Mouse (Mus musculus) CH12.LX (cell line): ENCODE results near the gene Map3k14. TPM values are rescaled to one million over a fixed set of nuclear protein-coding genes. Genes with fewer than 3 reads are reported as not detected.

Experiments
- DNase-seq: peaks from one replicate; pipeline ENCODE4 v3.0.0-alpha.2; 2013; ENCODE audit errors: extremely low read depth
- H3K27ac ChIP-seq: 2 replicates; pipeline ENCODE4 v1.5.1; 2012; ENCODE audit warnings: low read depth, mild to moderate bottlenecking, control low read depth, moderate library complexity; ENCODE audit not compliant: insufficient read depth
- H3K27me3 ChIP-seq: replicated peaks from 2 replicates; pipeline ENCODE3; 2012; ENCODE audit warnings: inconsistent platforms
- H3K36me3 ChIP-seq, 2 experiments: replicated peaks in 1 of 2; 2 replicates each; pipeline versions ENCODE3 to v1.6.1; 2012; ENCODE audit warnings: inconsistent platforms in 1 of 2, low read length in 1 of 2, mild to moderate bottlenecking in 1 of 2, mixed read lengths in 1 of 2, moderate library complexity in 1 of 2; ENCODE audit not compliant: control insufficient read depth in 1 of 2, insufficient read depth in 1 of 2
- H3K4me1 ChIP-seq, 2 experiments: 2 replicates each; pipeline ENCODE4 v1.6.1; 2012; ENCODE audit warnings: inconsistent platforms in 1 of 2, moderate library complexity in 1 of 2; ENCODE audit not compliant: insufficient read depth in 2 of 2, control insufficient read depth in 1 of 2
- H3K4me2 ChIP-seq: 2 replicates; pipeline ENCODE4 v1.6.1; 2012; ENCODE audit warnings: low read depth, mild to moderate bottlenecking, control low read depth; ENCODE audit not compliant: poor library complexity, insufficient read depth, severe bottlenecking
- H3K4me3 ChIP-seq, 3 experiments: fragments of 150-350 bp in 1 of 3; sonication (generic) in 1 of 3; replicated peaks in 1 of 3; 2 replicates each; pipeline versions ENCODE3 to v1.5.1; 2011 to 2012; ENCODE audit warnings: low read depth in 2 of 3, low read length in 2 of 3, mild to moderate bottlenecking in 2 of 3, moderate library complexity in 2 of 3, control low read depth in 1 of 3, improper control_type of control experiment in 1 of 3, inconsistent platforms in 1 of 3, mixed read lengths in 1 of 3; ENCODE audit not compliant: poor library complexity in 1 of 3
- H3K79me2 ChIP-seq: replicated peaks from 2 replicates; pipeline ENCODE4 v1.6.1; 2012; ENCODE audit warnings: mild to moderate bottlenecking, moderate library complexity; ENCODE audit not compliant: control insufficient read depth, poor library complexity, insufficient read depth, severe bottlenecking; ENCODE audit errors: extremely low read depth
- H3K9ac ChIP-seq: 2 replicates; pipeline ENCODE4 v1.6.1; 2012; ENCODE audit warnings: low read depth, mild to moderate bottlenecking, control low read depth, moderate library complexity; ENCODE audit not compliant: insufficient read depth
- H3K9me3 ChIP-seq: replicated peaks from 2 replicates; pipeline ENCODE3; 2012; ENCODE audit warnings: low read length, inconsistent platforms, mixed read lengths
- BHLHE40 ChIP-seq: IDR thresholded peaks from 2 replicates; pipeline ENCODE4 v1.6.1; 2011; ENCODE audit warnings: mild to moderate bottlenecking, low read depth, low read length, improper control_type of control experiment
- CHD1 ChIP-seq: IDR thresholded peaks from 2 replicates; pipeline ENCODE4 v1.6.1; 2012; ENCODE audit warnings: low read depth, low read length, improper control_type of control experiment, inconsistent platforms
- CTCF ChIP-seq, 2 experiments: IDR thresholded peaks in 1 of 2; conservative IDR thresholded peaks in 1 of 2; 2 replicates each; pipeline ENCODE4 v1.5.1; 2011 to 2012; ENCODE audit warnings: low read depth in 2 of 2, low read length in 2 of 2, improper control_type of control experiment in 1 of 2, inconsistent platforms in 1 of 2, mild to moderate bottlenecking in 1 of 2, moderate library complexity in 1 of 2
- ELF1 ChIP-seq: IDR thresholded peaks from 2 replicates; pipeline ENCODE4 v1.6.1; 2014; ENCODE audit warnings: low read depth, mild to moderate bottlenecking, inconsistent platforms, low read length, improper control_type of control experiment
- EP300 ChIP-seq: IDR thresholded peaks from 2 replicates; pipeline ENCODE4 v1.6.1; 2011; ENCODE audit warnings: low read length, improper control_type of control experiment
- ETS1 ChIP-seq: conservative IDR thresholded peaks from 2 replicates; pipeline ENCODE4 v1.6.1; 2012; ENCODE audit warnings: low read depth, mild to moderate bottlenecking, inconsistent platforms, low read length, improper control_type of control experiment, moderate library complexity
- IRF4 ChIP-seq: IDR thresholded peaks from 2 replicates; pipeline ENCODE4 v1.6.1; 2014; ENCODE audit warnings: low read depth, mild to moderate bottlenecking, inconsistent platforms, low read length, improper control_type of control experiment
- JUN ChIP-seq: IDR thresholded peaks from 2 replicates; pipeline ENCODE4 v1.6.1; 2011; ENCODE audit warnings: low read depth, mild to moderate bottlenecking, low read length, improper control_type of control experiment, moderate library complexity; ENCODE audit not compliant: insufficient read depth
- JUND ChIP-seq: conservative IDR thresholded peaks from 2 replicates; pipeline ENCODE4 v1.6.1; 2011; ENCODE audit warnings: low read depth, low read length, improper control_type of control experiment
- MAX ChIP-seq: IDR thresholded peaks from 2 replicates; pipeline ENCODE4 v1.6.1; 2011; ENCODE audit warnings: low read length, improper control_type of control experiment
- MAZ ChIP-seq: IDR thresholded peaks from 2 replicates; pipeline ENCODE4 v1.6.1; 2012; ENCODE audit warnings: low read depth, mild to moderate bottlenecking, inconsistent platforms, low read length, improper control_type of control experiment, moderate library complexity
- MEF2A ChIP-seq: IDR thresholded peaks from 2 replicates; pipeline ENCODE4 v1.6.1; 2014; ENCODE audit warnings: low read depth, mild to moderate bottlenecking, inconsistent platforms, low read length, improper control_type of control experiment, borderline replicate concordance
- MYC ChIP-seq: IDR thresholded peaks from 2 replicates; pipeline ENCODE4 v1.6.1; 2011; ENCODE audit warnings: low read depth, mild to moderate bottlenecking, improper control_type of control experiment, low read length
- NRF1 ChIP-seq: IDR thresholded peaks from 2 replicates; pipeline ENCODE4 v1.6.1; 2014; ENCODE audit warnings: low read depth, mild to moderate bottlenecking, inconsistent platforms, low read length, improper control_type of control experiment, moderate library complexity
- POLR2A ChIP-seq: IDR thresholded peaks from 2 replicates; pipeline ENCODE4 v1.6.1; 2011; ENCODE audit warnings: low read depth, mild to moderate bottlenecking, improper control_type of control experiment, low read length
- RAD21 ChIP-seq: IDR thresholded peaks from 2 replicates; pipeline ENCODE4 v1.6.1; 2011; ENCODE audit warnings: low read depth, mild to moderate bottlenecking, low read length, improper control_type of control experiment, moderate library complexity
- RCOR1 ChIP-seq: conservative IDR thresholded peaks from 2 replicates; pipeline ENCODE4 v1.6.1; 2012; ENCODE audit warnings: low read depth, mild to moderate bottlenecking, inconsistent platforms, low read length, improper control_type of control experiment
- SIN3A ChIP-seq: IDR thresholded peaks from 2 replicates; pipeline ENCODE4 v1.6.1; 2012; ENCODE audit warnings: low read length, improper control_type of control experiment, inconsistent platforms
- SMC3 ChIP-seq: IDR thresholded peaks from 2 replicates; pipeline ENCODE4 v1.6.1; 2011; ENCODE audit warnings: low read depth, low read length, improper control_type of control experiment
- TBP ChIP-seq: conservative IDR thresholded peaks from 2 replicates; pipeline ENCODE4 v1.6.1; 2011; ENCODE audit warnings: low read depth, low read length, improper control_type of control experiment
- TCF12 ChIP-seq: IDR thresholded peaks from 2 replicates; pipeline ENCODE4 v1.6.1; 2014; ENCODE audit warnings: low read depth, mild to moderate bottlenecking, inconsistent platforms, low read length, improper control_type of control experiment
- UBTF ChIP-seq: IDR thresholded peaks from 2 replicates; pipeline ENCODE4 v1.6.1; 2012; ENCODE audit warnings: low read depth, mild to moderate bottlenecking, inconsistent platforms, low read length, improper control_type of control experiment, moderate library complexity
- USF1 ChIP-seq: IDR thresholded peaks from 2 replicates; pipeline ENCODE4 v1.6.1; 2014; ENCODE audit warnings: low read depth, mild to moderate bottlenecking, inconsistent platforms, low read length, improper control_type of control experiment
- USF2 ChIP-seq: conservative IDR thresholded peaks from 2 replicates; pipeline ENCODE4 v1.6.1; 2011; ENCODE audit warnings: low read depth, low read length, improper control_type of control experiment
- ZKSCAN1 ChIP-seq: IDR thresholded peaks from 2 replicates; pipeline ENCODE4 v1.6.1; 2012; ENCODE audit warnings: low read depth, inconsistent platforms, low read length, improper control_type of control experiment, borderline replicate concordance
- ZNF384 ChIP-seq: IDR thresholded peaks from 2 replicates; pipeline ENCODE4 v1.6.1; 2012; ENCODE audit warnings: low read depth, low read length, improper control_type of control experiment, inconsistent platforms
- dilution Hi-C: fragments of 300-500 bp; cut with MboI; formaldehyde crosslinking; loops from 2 replicates; pipeline ENCODE4 v1.14.3; 2020; ENCODE audit warnings: low sequenced_read_pairs; ENCODE audit not compliant: extremely low pct_unique_long_range_greater_than_20kb, extremely low pct_ligation_motif_present
- in situ Hi-C: fragments of 300-500 bp; cut with MboI; formaldehyde crosslinking; loops from 3 replicates; pipeline ENCODE4 v1.14.3; 2019; ENCODE audit warnings: low sequenced_read_pairs, low pct_ligation_motif_present, low pct_unique_long_range_greater_than_20kb, mixed read lengths
- polyA plus RNA-seq: library from polyadenylated mRNA; unstranded; fragments of >175 nt; gene quantifications from 2 replicates; pipeline ENCODE4 v1.2.1, GENCODE M21; 2012; ENCODE audit warnings: low read depth; ENCODE audit not compliant: insufficient read length
- total RNA-seq, 2 experiments: library from RNA; depleted of rRNA; stranded (reverse); fragments of 300-350 nt in 1 of 2; fragments of >200 nt in 1 of 2; gene quantifications; 2 replicates each; pipeline ENCODE4 v1.2.3; 2012 to 2014

Gene Map3k14
- total and polyA plus RNA-seq, 3 experiments, result 4.5 to 11.2 (median 9.9) TPM

DNA sequence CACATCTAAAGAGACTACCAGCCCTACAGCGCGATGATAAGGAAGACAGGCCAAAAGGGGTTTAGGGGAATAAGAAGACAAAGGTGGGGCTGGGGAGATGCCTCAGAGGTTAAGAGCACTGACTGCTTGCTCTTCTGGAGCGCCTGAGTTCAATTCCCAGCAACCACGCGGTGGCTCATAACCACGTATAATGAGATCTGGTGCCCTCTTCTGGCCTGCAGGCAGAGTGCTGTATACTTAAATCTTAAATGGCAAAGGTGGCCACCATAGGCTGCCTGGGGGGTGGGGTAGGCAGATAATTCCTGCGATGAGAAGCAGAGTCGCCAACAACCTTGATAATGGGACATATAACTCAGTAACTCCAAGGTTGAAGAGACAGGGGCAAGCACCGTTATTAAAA is 29.5 kb downstream of the Map3k14 start:
- DNase-seq, result peak; percentile 41
- H3K9me3 ChIP-seq, result peaks cover 12% of the 10 kb centered on the region
- no peak overlapping the region for H3K4me2 ChIP-seq
- no peak overlapping the region for H3K4me3 ChIP-seq
- H3K36me3 ChIP-seq, result peaks cover 56 to 90% of the 10 kb centered on the region in 2 experiments
- in situ Hi-C loops, result loop anchor here (5.0 kb wide), 2 partner anchors 35 to 80 kb away; no protein-coding TSS in a partner anchor
- peak overlapping the region; percentile 66; the same call in 1 of the 2 replicates for H3K27ac ChIP-seq
- H3K9ac ChIP-seq, result no peak overlapping the region
- H3K79me2 ChIP-seq, result no peaks in the 10 kb centered on the region
- dilution Hi-C loops, result no loop called here
- H3K4me1 ChIP-seq, result peaks cover 25 to 76% of the 10 kb centered on the region in 2 experiments
- TF ChIP-seq CTCF (conservative IDR thresholded peaks at IDR 0.05 in 1 of 2, IDR thresholded peaks at IDR 0.05 in 1 of 2; ENCODE audit: low read depth in 2 of 2, low read length in 2 of 2) (peak; percentile 23 to 49; a peak in 3 of 4 replicates), SMC3 (peak; percentile 24), RAD21 (peak; percentile 9), MYC (no peak)
- no peaks in the 10 kb centered on the region for H3K27me3 ChIP-seq

DNA sequence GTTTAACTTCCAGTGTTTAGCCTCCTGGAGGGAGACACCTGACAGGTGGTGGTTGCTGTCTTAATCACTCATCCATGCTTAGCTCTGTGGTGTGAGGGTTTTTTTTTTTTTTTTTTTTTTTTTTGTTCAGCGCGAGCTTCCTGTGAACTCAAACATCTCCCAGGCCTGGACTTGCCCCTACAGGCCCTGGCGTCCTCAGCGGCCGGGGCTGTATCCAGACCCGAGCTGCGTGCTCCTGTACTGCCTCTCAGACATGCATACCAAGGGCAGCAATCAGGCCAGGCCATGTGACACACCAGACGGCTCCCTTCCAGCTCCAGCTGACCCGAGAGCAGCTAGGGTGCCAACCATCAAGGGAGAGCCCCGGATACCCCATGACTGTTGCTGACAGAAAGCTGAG is 30.4 kb downstream of the Map3k14 start:
- Histone ChIP-seq H3K4me3 (no peak overlapping the region), H3K4me1 (peaks cover 22 to 81% of the 10 kb centered on the region in 2 experiments), H3K27ac (peak overlapping the region; percentile 66), H3K9me3 (peaks cover 12% of the 10 kb centered on the region), H3K36me3 (peaks cover 51 to 90% of the 10 kb centered on the region in 2 experiments), H3K27me3 (no peaks in the 10 kb centered on the region), H3K4me2 (peak overlapping the region; percentile 13; the same call in 1 of the 2 replicates), H3K79me2 (no peaks in the 10 kb centered on the region), H3K9ac (no peak overlapping the region)
- dilution Hi-C loops, result no loop called here
- in situ Hi-C loops, result loop anchor here (5.0 kb wide), 2 partner anchors 35 to 80 kb away; no protein-coding TSS in a partner anchor
- TF ChIP-seq MEF2A, result peak; percentile 79; the same call in 1 of the 2 replicates
- TF ChIP-seq POLR2A, result no peak; the same call in 1 of the 2 replicates
- no peak; the same call in 1 of the 2 replicates for TF ChIP-seq RCOR1
- TF ChIP-seq TCF12, result peak; percentile 96
- peak; percentile 79 for TF ChIP-seq EP300
- peak; percentile 81 for TF ChIP-seq IRF4
- peak; percentile 10; the same call in 1 of the 2 replicates for TF ChIP-seq SMC3
- TF ChIP-seq MAZ, result 0 out of 2 replicates have a peak, but pooled peaks have one; percentile 20
- TF ChIP-seq SIN3A, result 0 out of 2 replicates have a peak, but pooled peaks have one; percentile 48
- peak; percentile 76 for TF ChIP-seq MAX
- 0 out of 2 replicates have a peak, but pooled peaks have one; percentile 29 for TF ChIP-seq NRF1
- no peak for TF ChIP-seq JUND
- TF ChIP-seq ELF1, result 0 out of 2 replicates have a peak, but pooled peaks have one; percentile 20
- no peak for TF ChIP-seq ZKSCAN1
- peak; percentile 67 for TF ChIP-seq BHLHE40
- TF ChIP-seq JUN, result no peak
- peak; percentile 70 for TF ChIP-seq TBP
- peak; percentile 71 for TF ChIP-seq UBTF
- peak; percentile 99 for TF ChIP-seq ZNF384
- peak; percentile 32; the same call in 1 of the 2 replicates for TF ChIP-seq USF2
- TF ChIP-seq USF1, result peak; percentile 75
- peak; percentile 75 for TF ChIP-seq ETS1
- TF ChIP-seq CHD1, result peak; percentile 97
- DNase-seq, result peak; percentile 66
